Mouse (Mus musculus): ENCODE data around the gene Slc1a6. TPM values are rescaled to one million over a fixed set of nuclear protein-coding genes. Genes with fewer than 3 reads are reported as not detected.

Slc1a6 gene
- total RNA-seq (2023), result not detected

GRCm38 (mm10) chr10:78779981-78780651 is at the start of gene Slc1a6:
Gene Slc1a6 (plus strand): TSS chr10:78780496.

GRCm38 (mm10) chr10:78752452-78753191 is 27.7 kb upstream of the Slc1a6 start, which contains the start of gene Ccdc105:
Gene Ccdc105 (minus strand): TSS chr10:78753065.

GRCm38 (mm10) chr10:78852066-78852465 is 71.8 kb downstream of the Slc1a6 start, which contains the start of gene Olfr1356:
Gene Olfr1356 (minus strand): TSS chr10:78852166.

Other genes starting within 250 kb of the Slc1a6 start
- gene Ilvbl, start 206.2 kb upstream of the Slc1a6 start, total RNA-seq (2023), result 85.4 TPM
- gene Syde1, start 188.5 kb upstream of the Slc1a6 start, total RNA-seq (2023), result 6.4 TPM
- gene Olfr1357, start 162.4 kb upstream of the Slc1a6 start, total RNA-seq (2023), result not detected
- gene Casp14, start 62.2 kb upstream of the Slc1a6 start, total RNA-seq (2023), result not detected
- gene Ccdc105, start 27.4 kb upstream of the Slc1a6 start, total RNA-seq (2023), result not detected
- not detected for gene Olfr1356, start 71.7 kb downstream of the Slc1a6 start, total RNA-seq (2023)
- gene Olfr1355, start 95.0 kb downstream of the Slc1a6 start, total RNA-seq (2023), result not detected
- gene Olfr1354, start 132.7 kb downstream of the Slc1a6 start, total RNA-seq (2023), result not detected
- not detected for gene Olfr8, start 170.1 kb downstream of the Slc1a6 start, total RNA-seq (2023)
- gene Olfr1353, start 182.8 kb downstream of the Slc1a6 start, total RNA-seq (2023), result not detected
- not detected for gene Olfr1352, start 200.6 kb downstream of the Slc1a6 start, total RNA-seq (2023)
- gene Olfr1351, start 232.0 kb downstream of the Slc1a6 start, total RNA-seq (2023), result not detected
- gene Olfr57, start 248.2 kb downstream of the Slc1a6 start, total RNA-seq (2023), result not detected

All from CD8-positive naive resting alpha-beta T cell, adult 57 days (primary cell).